Mouse (Mus musculus): ENCODE data around the gene Cyp4a29. TPM values are rescaled to one million over a fixed set of nuclear protein-coding genes. Genes with fewer than 3 reads are reported as not detected.
"Not testable (repeated sequence)": the region's sequence is repeated elsewhere in the genome, so short reads cannot be mapped to it uniquely, and the experiment has no call there.

The Cyp4a29 gene
- not detected for total RNA-seq (2021)

DNA sequence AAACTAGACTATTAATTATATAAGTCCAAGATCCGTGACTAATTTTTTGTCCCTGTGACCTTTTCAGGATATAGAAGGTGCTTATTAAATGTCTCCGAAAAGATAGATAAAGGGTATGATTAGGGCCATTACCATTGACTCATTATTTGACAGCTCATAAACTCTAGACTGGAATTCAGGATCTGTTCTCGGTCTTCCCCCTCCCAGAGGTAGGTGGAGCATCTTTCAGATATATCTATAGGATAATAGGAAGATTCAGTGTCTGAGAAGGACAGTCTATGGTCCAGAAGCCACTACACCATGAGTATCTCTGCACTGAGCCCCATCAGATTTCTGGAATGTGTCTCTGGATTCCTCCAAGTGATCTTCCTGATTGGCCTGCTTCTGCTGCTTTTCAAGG lies at the start of gene Cyp4a29:
Gene Cyp4a29, plus strand, starts transcription at position 301 of the 400 bp plus-strand sequence.
- no peak for DNase-seq
- intact Hi-C loops (cut with DNase I): no loop called here

DNA sequence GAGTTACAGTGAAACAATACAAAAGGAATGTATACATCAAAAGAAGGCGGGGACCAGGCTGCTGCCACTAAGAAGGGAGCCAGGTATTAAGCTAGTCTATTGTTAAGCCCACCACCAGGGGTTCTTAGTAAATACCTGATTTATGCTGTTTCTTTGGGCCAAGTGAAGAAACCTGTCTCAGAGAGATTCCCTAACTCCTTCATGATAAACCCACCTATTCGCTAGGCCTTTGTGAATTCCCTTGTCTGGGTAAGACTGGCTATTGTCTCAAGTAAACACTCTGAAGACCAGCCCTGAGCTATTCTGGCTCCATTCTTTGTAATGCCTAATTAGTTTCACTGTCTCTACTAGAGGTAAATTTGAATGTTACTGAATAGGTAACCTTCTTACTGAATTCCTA lies 9.0 kb upstream of the Cyp4a29 start:
- intact Hi-C loops (cut with DNase I); DNase-seq: not testable (repeated sequence)

DNA sequence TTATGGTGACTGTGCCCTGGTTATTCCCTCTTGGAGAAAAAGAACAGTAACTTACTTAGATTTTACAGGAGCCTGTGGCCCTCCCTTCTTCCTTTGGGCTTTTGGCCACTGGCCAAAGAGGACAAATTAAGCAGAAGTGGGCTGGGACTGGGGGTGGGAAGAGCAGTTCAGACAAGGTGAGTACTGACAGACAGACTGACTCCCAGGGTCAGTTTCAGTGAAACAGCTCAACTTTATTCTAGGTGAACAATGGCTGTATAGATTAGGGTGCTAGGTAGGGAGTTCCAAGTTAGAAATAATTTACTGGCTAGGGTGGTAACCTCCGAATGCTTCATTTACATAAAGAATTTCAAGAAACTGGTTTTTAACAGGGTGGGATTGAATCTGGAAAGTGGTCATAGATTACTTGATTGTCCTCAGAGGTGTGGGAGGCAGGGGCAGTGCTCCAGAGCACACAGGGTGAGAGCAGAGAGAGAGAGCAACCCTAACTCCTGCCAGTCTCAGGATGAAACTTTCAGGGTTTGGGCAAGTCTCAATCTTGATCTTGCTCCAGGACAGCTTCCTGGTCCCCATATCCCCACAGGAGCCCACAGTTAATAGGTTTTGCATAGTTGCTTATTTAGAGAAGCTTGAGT lies 5.3 kb upstream of the Cyp4a29 start:
- DNase-seq: no peak
- intact Hi-C loops (cut with DNase I): no loop called here

DNA sequence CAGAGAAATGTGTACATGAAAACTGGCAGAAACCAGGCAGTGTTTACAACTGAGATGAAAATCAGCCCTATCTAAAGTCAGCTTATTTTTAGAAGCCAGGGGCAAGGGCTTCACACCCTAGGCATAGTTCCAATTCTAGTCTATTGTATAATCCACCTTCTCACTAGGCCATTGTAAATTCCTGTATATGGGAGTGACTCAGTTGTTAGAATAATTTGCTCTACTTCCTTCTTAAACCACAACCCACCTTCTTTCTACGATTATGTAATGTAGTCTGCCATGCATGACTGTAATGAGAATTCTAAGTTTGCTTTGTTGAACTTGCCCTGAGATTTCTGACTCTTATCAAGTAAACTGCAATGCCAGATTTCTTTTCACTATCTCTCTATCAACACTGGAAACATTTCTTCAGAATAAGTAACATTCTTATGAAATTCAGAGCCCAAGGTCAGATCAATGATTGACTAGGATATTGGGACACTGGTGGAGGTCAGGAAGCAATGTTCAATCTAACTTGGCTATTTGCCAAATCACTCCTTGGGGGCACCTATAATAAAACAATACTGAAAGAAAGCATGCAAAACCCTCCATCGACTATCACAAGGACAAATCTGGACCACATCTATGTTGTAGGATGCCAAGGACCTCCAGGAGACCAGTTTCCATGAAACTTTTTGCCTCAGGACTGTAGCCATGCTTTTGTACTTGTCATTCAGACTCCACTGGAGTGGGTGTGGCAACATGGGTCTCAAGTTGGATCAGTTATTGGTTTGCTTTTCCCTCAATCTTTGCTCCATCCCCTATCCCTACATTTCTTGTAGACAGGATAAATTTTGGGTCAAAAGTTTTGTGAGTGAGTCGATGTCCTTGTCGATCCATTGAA lies 23.0 kb downstream of the Cyp4a29 start:
- DNase-seq; intact Hi-C loops (cut with DNase I): not testable (repeated sequence)

DNA sequence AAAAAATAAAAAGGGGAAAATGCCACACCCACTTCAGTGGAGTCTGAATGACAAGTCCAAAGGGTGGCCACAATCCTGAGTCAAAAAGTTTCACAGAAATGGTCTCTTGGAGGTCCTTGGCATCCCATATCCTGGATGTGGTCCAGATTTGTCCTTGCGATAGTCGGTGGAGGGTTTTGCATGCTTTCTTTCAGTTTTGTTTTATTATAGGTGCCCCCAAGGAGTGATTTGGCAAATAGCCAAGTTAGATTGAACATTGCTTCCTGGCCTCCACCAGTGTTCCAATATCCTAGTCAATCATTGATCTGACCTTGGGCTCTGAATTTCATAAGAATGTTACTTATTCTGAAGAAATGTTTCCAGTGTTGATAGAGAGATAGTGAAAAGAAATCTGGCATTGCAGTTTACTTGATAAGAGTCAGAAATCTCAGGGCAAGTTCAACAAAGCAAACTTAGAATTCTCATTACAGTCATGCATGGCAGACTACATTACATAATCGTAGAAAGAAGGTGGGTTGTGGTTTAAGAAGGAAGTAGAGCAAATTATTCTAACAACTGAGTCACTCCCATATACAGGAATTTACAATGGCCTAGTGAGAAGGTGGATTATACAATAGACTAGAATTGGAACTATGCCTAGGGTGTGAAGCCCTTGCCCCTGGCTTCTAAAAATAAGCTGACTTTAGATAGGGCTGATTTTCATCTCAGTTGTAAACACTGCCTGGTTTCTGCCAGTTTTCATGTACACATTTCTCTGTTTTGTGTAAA lies 36.5 kb downstream of the Cyp4a29 start:
- intact Hi-C loops (cut with DNase I); DNase-seq: not testable (repeated sequence)

DNA sequence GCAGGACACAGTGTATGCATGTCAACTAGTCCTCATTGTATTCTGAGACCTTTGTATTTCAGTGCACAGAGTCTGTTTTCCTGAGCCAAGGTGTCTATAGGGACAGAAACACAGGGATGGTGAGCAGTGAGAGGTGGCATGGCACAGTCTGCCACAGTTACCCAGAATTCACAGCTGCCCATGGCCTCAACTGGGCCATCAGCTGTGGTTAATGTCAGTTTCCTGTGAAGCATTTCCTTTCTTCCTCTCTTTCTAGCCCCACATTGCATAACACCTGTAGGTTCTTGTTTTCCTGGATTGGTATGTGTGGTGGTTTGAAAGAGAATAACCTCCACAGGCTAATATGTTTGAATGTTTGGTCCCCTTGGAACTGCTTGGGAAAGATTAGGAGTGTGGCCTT lies 38.5 kb downstream of the Cyp4a29 start:
- DNase-seq: no peak
- intact Hi-C loops (cut with DNase I): no loop called here

DNA sequence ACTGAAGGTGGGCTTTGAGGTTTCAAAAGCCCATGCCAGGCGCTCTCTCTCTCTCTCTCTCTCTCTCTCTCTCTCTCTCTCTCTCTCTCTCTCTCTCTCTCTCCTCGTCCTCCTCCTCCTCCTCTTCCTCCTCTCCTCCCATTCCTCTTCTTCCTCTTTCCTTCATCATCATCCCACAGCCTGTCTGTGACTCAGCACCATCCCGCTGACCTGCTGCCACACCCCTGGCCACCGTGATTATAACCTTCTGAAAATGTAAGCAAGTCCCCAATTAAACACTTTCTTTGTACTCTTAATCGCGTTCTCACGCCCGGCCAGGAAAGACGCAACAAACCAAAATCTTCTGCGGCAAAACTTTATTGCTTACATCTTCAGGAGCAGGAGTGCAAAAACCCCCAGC lies 38.9 kb downstream of the Cyp4a29 start:
- intact Hi-C loops (cut with DNase I); DNase-seq: not testable (repeated sequence)

DNA sequence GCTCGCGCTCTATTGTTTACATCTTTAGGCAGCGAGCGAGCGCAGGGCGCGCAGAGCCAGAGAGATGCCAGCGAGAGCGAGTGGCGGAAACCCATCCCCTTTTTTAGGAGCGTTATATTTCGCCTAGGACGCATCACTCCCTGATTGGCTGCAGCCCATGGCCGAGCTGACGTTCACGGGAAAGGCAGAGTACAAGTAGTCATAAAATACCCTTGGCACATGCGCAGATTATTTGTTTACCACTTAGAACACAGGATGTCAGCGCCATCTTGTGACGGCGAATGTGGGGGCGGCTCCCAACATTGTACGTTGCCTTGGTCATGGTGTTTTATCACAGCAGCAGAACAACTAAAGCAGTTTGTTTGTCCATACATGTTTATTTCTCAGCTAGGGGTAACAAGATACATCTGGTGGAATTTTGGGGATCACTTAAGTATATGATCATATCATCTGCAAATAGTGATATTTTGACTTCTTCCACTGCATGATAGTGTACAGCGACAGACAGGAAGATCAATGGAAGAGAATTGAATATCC lies 39.4 kb downstream of the Cyp4a29 start:
- intact Hi-C loops (cut with DNase I): not testable (repeated sequence)

DNA sequence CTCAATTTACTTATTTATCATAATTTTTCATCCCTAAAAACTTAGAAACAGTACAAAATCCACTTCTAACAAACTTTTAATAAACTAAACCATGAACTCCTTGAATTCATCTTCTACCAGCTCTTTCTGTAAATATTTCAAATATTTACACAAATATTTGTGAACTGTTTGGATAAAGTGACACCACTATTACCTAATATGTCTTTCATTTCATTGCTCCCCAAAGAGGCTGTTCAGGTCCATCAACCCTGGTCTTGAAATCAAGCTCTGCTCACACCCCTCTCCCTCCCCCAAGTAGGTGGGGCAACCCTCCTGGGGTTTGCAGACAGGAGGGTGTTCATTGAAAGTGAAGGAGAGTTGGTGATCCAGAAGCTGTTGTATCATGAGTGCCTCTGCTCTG lies 56.9 kb downstream of the Cyp4a29 start, which contains the start of gene Cyp4a12a:
Gene Cyp4a12a, plus strand, starts transcription at position 301 of the 400 bp plus-strand sequence.
- intact Hi-C loops (cut with DNase I): not testable (repeated sequence)

More for the DNA sequence above, 39.4 kb downstream of the Cyp4a29 start:
- not testable (repeated sequence) for DNase-seq

More for the DNA sequence above, 56.9 kb downstream of the Cyp4a29 start, which contains the start of gene Cyp4a12a:
- not testable (repeated sequence) for DNase-seq

Other genes starting within 250 kb of the Cyp4a29 start
- under 1 TPM; 0.16 to 0.28 TPM for gene Stil, start 241.9 kb upstream of the Cyp4a29 start, total RNA-seq (2021)
- gene Tal1, start 185.7 kb upstream of the Cyp4a29 start, total RNA-seq (2021): 1 to 10 TPM; 4.0 to 4.3 TPM
- gene Pdzk1ip1, start 153.4 kb upstream of the Cyp4a29 start, total RNA-seq (2021): not detected
- not detected for gene Cyp4x1, start 107.8 kb upstream of the Cyp4a29 start, total RNA-seq (2021)
- gene Cyp4a12a, start 57.0 kb downstream of the Cyp4a29 start, total RNA-seq (2021): not detected
- not detected for gene Cyp4a12b, start 169.5 kb downstream of the Cyp4a29 start, total RNA-seq (2021)
- gene Cyp4a30b, start 210.5 kb downstream of the Cyp4a29 start, total RNA-seq (2021): not detected

Measured in heart, postnatal 36 days (tissue).